Mouse (Mus musculus) lung, adult 2 months (tissue): ENCODE measurements around the gene Map3k7. TPM values are rescaled to one million over a fixed set of nuclear protein-coding genes. Genes with fewer than 3 reads are reported as not detected.

ENCODE experiments used
- DNase-seq: peaks from one replicate; pipeline ENCODE4 v3.0.0; 2022
- H3K4me1 ChIP-seq: fragments of 200-500 bp; 2 replicates; pipeline ENCODE4 v1.6.1; 2011; ENCODE audit warnings: low read length; ENCODE audit not compliant: control insufficient read depth, insufficient read depth
- H3K4me3 ChIP-seq: fragments of 200-500 bp; replicated peaks from 2 replicates; pipeline ENCODE3; 2011; ENCODE audit warnings: low read depth, mild to moderate bottlenecking, control low read depth, low read length; ENCODE audit errors: extremely low read depth
- CTCF ChIP-seq: fragments of 200-500 bp; IDR thresholded peaks from 2 replicates; pipeline ENCODE4 v1.5.1; 2011; ENCODE audit warnings: mild to moderate bottlenecking, low read length, control low read depth; ENCODE audit not compliant: insufficient read depth
- POLR2A ChIP-seq: fragments of 200-500 bp; IDR thresholded peaks from 2 replicates; pipeline ENCODE4 v1.6.1; 2011; ENCODE audit warnings: low read depth, mild to moderate bottlenecking, control low read depth, low read length, borderline replicate concordance; ENCODE audit errors: extremely low read depth
- WGBS: fragments of 180-500 bp; shearing (Covaris S2); methylation state at CpG from one replicate; pipeline ENCODE4 v1.1.7; 2018; 5-methylcytosine and 5-hydroxymethylcytosine counted together
- polyA plus RNA-seq: library from polyadenylated mRNA; depleted of rRNA; stranded (reverse); fragments of >200 nt; gene quantifications from 2 replicates; pipeline ENCODE4 v1.2.3, GENCODE M21; 2012

Gene Map3k7
- polyA plus RNA-seq, 1 experiment: 44.3 TPM

GRCm38 (mm10) chr4:31981863-31982262 is 18.0 kb downstream of the Map3k7 start:
- TF ChIP-seq CTCF (no peak), POLR2A (no peak)
- no peak for DNase-seq
- H3K4me3 ChIP-seq: no peak overlapping the region
- no peaks in the 10 kb centered on the region for H3K4me1 ChIP-seq
- 83% methylated on average over 8 of the region's 8 CpGs for WGBS

- WGBS: 77% methylated on average over 2 of the region's 2 CpGs
- DNase-seq: no peak
- no peak overlapping the region for H3K4me3 ChIP-seq
- H3K4me1 ChIP-seq: no peaks in the 10 kb centered on the region
- no peak for TF ChIP-seq POLR2A
- no peak for TF ChIP-seq CTCF
Measured at GRCm38 (mm10) chr4:31993386-31993785, 29.5 kb downstream of the Map3k7 start.

- 69% methylated on average over 1 of the region's 1 CpGs for WGBS
- DNase-seq: no peak
- H3K4me3 ChIP-seq: no peak overlapping the region
- H3K4me1 ChIP-seq: no peaks in the 10 kb centered on the region
- TF ChIP-seq POLR2A: no peak
- TF ChIP-seq CTCF: no peak
Measured at GRCm38 (mm10) chr4:31993865-31994264, 30.0 kb downstream of the Map3k7 start.

- TF ChIP-seq CTCF: no peak
- H3K4me3 ChIP-seq: no peak overlapping the region
- H3K4me1 ChIP-seq: no peaks in the 10 kb centered on the region
- 87% methylated on average over 3 of the region's 3 CpGs for WGBS
- DNase-seq: no peak
Measured at GRCm38 (mm10) chr4:32001498-32001897, 37.6 kb downstream of the Map3k7 start.

GRCm38 (mm10) chr4:32004773-32005591 is 41.1 kb downstream of the Map3k7 start:
- no peak overlapping the region for H3K4me3 ChIP-seq
- WGBS: 87% methylated on average over 6 of the region's 6 CpGs
- H3K4me1 ChIP-seq: no peaks in the 10 kb centered on the region; the same call in 1 of the 2 replicates
- no peak for DNase-seq
- no peak for TF ChIP-seq CTCF
- no peak for TF ChIP-seq POLR2A

GRCm38 (mm10) chr4:32007174-32007573 is 43.3 kb downstream of the Map3k7 start:
- DNase-seq: no peak
- Histone ChIP-seq H3K4me1 (peaks cover 3% of the 10 kb centered on the region), H3K4me3 (no peak overlapping the region)
- WGBS: 71% methylated on average over 3 of the region's 3 CpGs
- TF ChIP-seq CTCF (no peak), POLR2A (no peak)

GRCm38 (mm10) chr4:32008095-32008494 is 44.2 kb downstream of the Map3k7 start:
- 77% methylated on average over 4 of the region's 4 CpGs for WGBS
- TF ChIP-seq CTCF (no peak), POLR2A (no peak)
- Histone ChIP-seq H3K4me1 (peaks cover 3% of the 10 kb centered on the region), H3K4me3 (no peak overlapping the region)
- no peak for DNase-seq

GRCm38 (mm10) chr4:32010808-32011207 is 46.9 kb downstream of the Map3k7 start:
- DNase-seq: no peak
- TF ChIP-seq POLR2A: no peak
- TF ChIP-seq CTCF: no peak
- WGBS: 74% methylated on average over 5 of the region's 5 CpGs
- H3K4me3 ChIP-seq: no peak overlapping the region
- peaks cover 3% of the 10 kb centered on the region for H3K4me1 ChIP-seq

- TF ChIP-seq CTCF (no peak), POLR2A (no peak)
- DNase-seq: no peak
- H3K4me3 ChIP-seq: no peak overlapping the region
- peaks cover 3% of the 10 kb centered on the region for H3K4me1 ChIP-seq
- WGBS: 76% methylated on average over 6 of the region's 6 CpGs
Measured at GRCm38 (mm10) chr4:32011218-32011973, 47.5 kb downstream of the Map3k7 start.
